Mouse (Mus musculus) erythroblast, embryonic 14.5 days (primary cell): ENCODE measurements around the gene Fsip1. TPM values are rescaled to one million over a fixed set of nuclear protein-coding genes. Genes with fewer than 3 reads are reported as not detected.
A peak's percentile ranks its signal among the peaks of the same experiment; 100 is the strongest.

Experiments used
- H3K27me3 ChIP-seq: 2 replicates; pipeline ENCODE4 v1.6.1; 2012; ENCODE audit warnings: inconsistent platforms; ENCODE audit not compliant: control insufficient read depth
- H3K36me3 ChIP-seq: 2 replicates; pipeline ENCODE4 v1.6.1; 2012; ENCODE audit warnings: mild to moderate bottlenecking, inconsistent platforms; ENCODE audit not compliant: control insufficient read depth
- H3K4me1 ChIP-seq: 2 replicates; pipeline ENCODE4 v1.6.1; 2012; ENCODE audit warnings: inconsistent platforms; ENCODE audit not compliant: control insufficient read depth
- H3K4me3 ChIP-seq: replicated peaks from 2 replicates; pipeline ENCODE3; 2012; ENCODE audit warnings: moderate library complexity, mild to moderate bottlenecking, inconsistent platforms
- H3K9me3 ChIP-seq: 2 replicates; pipeline ENCODE4 v1.6.1; 2012; ENCODE audit warnings: low read length, inconsistent platforms, mixed read lengths; ENCODE audit not compliant: control insufficient read depth
- GATA1 ChIP-seq: IDR thresholded peaks from 2 replicates; pipeline ENCODE4 v1.6.1; 2012; ENCODE audit warnings: low read length, inconsistent platforms, mixed read lengths
- TAL1 ChIP-seq: IDR thresholded peaks from 3 replicates; pipeline ENCODE4 v1.6.1; 2012; ENCODE audit warnings: low read length, inconsistent platforms, mixed read lengths
- polyA plus RNA-seq: library from polyadenylated mRNA; stranded (reverse); fragments of >175 nt; gene quantifications from 2 replicates; pipeline ENCODE4 v1.2.3, GENCODE M21; 2012

Gene Fsip1
- not detected in 2 replicates for polyA plus RNA-seq

GRCm38 (mm10) chr2:118256621-118257053, at the start of gene Fsip1:
Gene Fsip1 (minus strand): TSS chr2:118256966.
- no peaks in the 10 kb centered on the region for H3K27me3 ChIP-seq
- H3K9me3 ChIP-seq = no peaks in the 10 kb centered on the region
- TF ChIP-seq TAL1 (no peak), GATA1 (no peak)
- H3K4me1 ChIP-seq = peaks cover 5% of the 10 kb centered on the region
- H3K4me3 ChIP-seq = peak within 1 kb of the TSS; percentile 49
- H3K36me3 ChIP-seq = no peaks in the 10 kb centered on the region

- no peaks in the 10 kb centered on the region for H3K27me3 ChIP-seq
- no peaks in the 10 kb centered on the region for H3K36me3 ChIP-seq
- no peak overlapping the region for H3K4me3 ChIP-seq
- no peaks in the 10 kb centered on the region for H3K4me1 ChIP-seq
- TF ChIP-seq TAL1 (no peak), GATA1 (no peak)
- H3K9me3 ChIP-seq = no peaks in the 10 kb centered on the region
Measured at GRCm38 (mm10) chr2:118306522-118306895, 49.7 kb upstream of the Fsip1 start.

- H3K4me1 ChIP-seq = no peaks in the 10 kb centered on the region
- H3K27me3 ChIP-seq = no peaks in the 10 kb centered on the region
- no peaks in the 10 kb centered on the region for H3K9me3 ChIP-seq
- no peaks in the 10 kb centered on the region for H3K36me3 ChIP-seq
- TF ChIP-seq GATA1 = no peak
- no peak for TF ChIP-seq TAL1
- no peak overlapping the region for H3K4me3 ChIP-seq
Measured at GRCm38 (mm10) chr2:118305827-118306521, 49.2 kb upstream of the Fsip1 start.

GRCm38 (mm10) chr2:118303456-118303855, 46.7 kb upstream of the Fsip1 start:
- no peak for TF ChIP-seq GATA1
- no peak for TF ChIP-seq TAL1
- Histone ChIP-seq H3K4me3 (no peak overlapping the region), H3K4me1 (no peaks in the 10 kb centered on the region), H3K27me3 (no peaks in the 10 kb centered on the region), H3K9me3 (no peaks in the 10 kb centered on the region), H3K36me3 (no peaks in the 10 kb centered on the region)

GRCm38 (mm10) chr2:118301656-118302055, 44.9 kb upstream of the Fsip1 start:
- H3K27me3 ChIP-seq = no peaks in the 10 kb centered on the region
- no peak overlapping the region for H3K4me3 ChIP-seq
- no peaks in the 10 kb centered on the region for H3K36me3 ChIP-seq
- TF ChIP-seq GATA1 (no peak), TAL1 (no peak)
- no peaks in the 10 kb centered on the region for H3K9me3 ChIP-seq
- no peaks in the 10 kb centered on the region for H3K4me1 ChIP-seq

- H3K36me3 ChIP-seq = no peaks in the 10 kb centered on the region
- TF ChIP-seq GATA1 (no peak), TAL1 (no peak)
Measured at GRCm38 (mm10) chr2:118301041-118301545, 44.3 kb upstream of the Fsip1 start.

GRCm38 (mm10) chr2:118299981-118300380, 43.2 kb upstream of the Fsip1 start:
- Histone ChIP-seq H3K4me3 (no peak overlapping the region), H3K27me3 (no peaks in the 10 kb centered on the region), H3K36me3 (no peaks in the 10 kb centered on the region), H3K9me3 (no peaks in the 10 kb centered on the region), H3K4me1 (no peaks in the 10 kb centered on the region)
- TF ChIP-seq TAL1 (no peak), GATA1 (no peak)

More at GRCm38 (mm10) chr2:118301041-118301545, 44.3 kb upstream of the Fsip1 start:
- Histone ChIP-seq H3K9me3 (no peaks in the 10 kb centered on the region), H3K27me3 (no peaks in the 10 kb centered on the region), H3K4me3 (no peak overlapping the region), H3K4me1 (no peaks in the 10 kb centered on the region)

- Histone ChIP-seq H3K4me3 (no peak overlapping the region), H3K36me3 (no peaks in the 10 kb centered on the region), H3K9me3 (no peaks in the 10 kb centered on the region), H3K27me3 (no peaks in the 10 kb centered on the region), H3K4me1 (no peaks in the 10 kb centered on the region)
- no peak for TF ChIP-seq TAL1
- no peak for TF ChIP-seq GATA1
Measured at GRCm38 (mm10) chr2:118298601-118299000, 41.8 kb upstream of the Fsip1 start.

- Histone ChIP-seq H3K4me1 (no peaks in the 10 kb centered on the region), H3K27me3 (no peaks in the 10 kb centered on the region), H3K36me3 (no peaks in the 10 kb centered on the region), H3K4me3 (no peak overlapping the region), H3K9me3 (no peaks in the 10 kb centered on the region)
- TF ChIP-seq TAL1 (no peak), GATA1 (no peak)
Measured at GRCm38 (mm10) chr2:118297966-118298365, 41.2 kb upstream of the Fsip1 start.
